Mouse (Mus musculus): Measurements from ENCODE around the gene Hnf1a.

- TF ChIP-seq CTCF (IDR thresholded peaks at IDR 0.05; ENCODE audit: control insufficient read depth, insufficient read depth, insufficient read length), result no peak
- no peak for TF ChIP-seq MAX (IDR thresholded peaks at IDR 0.05)
- TF ChIP-seq USF1 (IDR thresholded peaks at IDR 0.05; ENCODE audit: low read depth), result no peak
- TF ChIP-seq CEBPB (IDR thresholded peaks at IDR 0.05; ENCODE audit: low read depth), result no peak
Measured at GRCm38 (mm10) chr5:114951279-114951880, 19.5 kb downstream of the Hnf1a start.

Data from C2C12 (cell line).